Mouse (Mus musculus) layer of hippocampus, postnatal 10 days (tissue): Measurements from ENCODE around the gene Olfr160. TPM values are rescaled to one million over a fixed set of nuclear protein-coding genes. Genes with fewer than 3 reads are reported as not detected.

Experiments used
- total RNA-seq, 2 experiments: library from RNA; stranded (reverse); gene quantifications; 2 replicates each; pipeline ENCODE4 v1.2.3; 2021

The Olfr160 gene
- total RNA-seq, 2 experiments from 2014 or later, result not detected

Other genes with a start within 250 kb of the Olfr160 start
- gene Msantd2, start 226.9 kb downstream of the Olfr160 start, total RNA-seq, result 10 to 100 TPM; 24.5 to 29.1 TPM
- 10 to 100 TPM; 30.3 to 31.5 TPM for gene Esam, start 188.2 kb downstream of the Olfr160 start, total RNA-seq
- 1 to 10 TPM; 2.4 to 4.8 TPM for gene Vsig2, start 177.0 kb downstream of the Olfr160 start, total RNA-seq
- 1,000 to 10,000 TPM; 1,430 to 1,457 TPM for gene Nrgn, start 163.3 kb downstream of the Olfr160 start, total RNA-seq
- gene Siae, start 160.6 kb downstream of the Olfr160 start, total RNA-seq, result 10 to 100 TPM; 10.9 to 12.0 TPM
- 1 to 10 TPM; 2.2 TPM for gene Spa17, start 102.5 kb downstream of the Olfr160 start, total RNA-seq
- gene Tbrg1, start 58.9 kb downstream of the Olfr160 start, total RNA-seq, result 10 to 100 TPM; 53.4 to 55.6 TPM
- not detected for gene Panx3, start 47.0 kb downstream of the Olfr160 start, total RNA-seq
- gene Olfr874, start 28.9 kb upstream of the Olfr160 start, total RNA-seq, result not detected
- not detected for gene Olfr875, start 55.6 kb upstream of the Olfr160 start, total RNA-seq
- gene Olfr876, start 86.8 kb upstream of the Olfr160 start, total RNA-seq, result not detected
- not detected for gene Olfr877, start 138.0 kb upstream of the Olfr160 start, total RNA-seq
- not detected for gene Olfr145, start 180.5 kb upstream of the Olfr160 start, total RNA-seq
- gene Olfr878, start 201.6 kb upstream of the Olfr160 start, total RNA-seq, result not detected